Mouse (Mus musculus) adipocyte (in vitro differentiated cells): ENCODE data around the gene Olfr862.

Experiments used
- DNase-seq: peaks from one replicate; pipeline ENCODE4 v3.0.0-alpha.2; 2016; ENCODE audit warnings: low spot score

The Olfr862 gene

GRCm38 (mm10) chr9:19887904-19888303 is at the start of gene Olfr862:
Olfr862 (minus strand) TSS chr9:19888004.
- no peak for DNase-seq

GRCm38 (mm10) chr9:19916565-19916964 is 28.8 kb upstream of the Olfr862 start, which contains the start of gene Olfr77:
Olfr77 (plus strand) TSS chr9:19916865.
- no peak for DNase-seq

- no peak for DNase-seq
Measured at GRCm38 (mm10) chr9:19911170-19911569, 23.4 kb upstream of the Olfr862 start.

GRCm38 (mm10) chr9:19849647-19850046 is 38.2 kb downstream of the Olfr862 start, which contains the start of gene Olfr860:
Olfr860 (minus strand) TSS chr9:19849747.
- no peak for DNase-seq
